Mouse (Mus musculus): ENCODE results near the gene Slc35f5. TPM values are rescaled to one million over a fixed set of nuclear protein-coding genes. Genes with fewer than 3 reads are reported as not detected.

The Slc35f5 gene
- polyA plus RNA-seq, 1 experiment, result 53.7 TPM

- no peak for TF ChIP-seq CTCF (IDR thresholded peaks at IDR 0.05; ENCODE audit: borderline replicate concordance, insufficient read depth, low read length)
- no peak for TF ChIP-seq POLR2A (IDR thresholded peaks at IDR 0.05; ENCODE audit: low read depth, low read length)
- Histone ChIP-seq H3K4me3 (ENCODE audit: insufficient read depth, low read length) (no peak overlapping the region), H3K4me1 (ENCODE audit: control insufficient read depth, insufficient read depth, low read length) (0 out of 2 replicates have a peak, but pooled peaks cover 5% of the 10 kb centered on the region), H3K27ac (ENCODE audit: insufficient read depth, low read length) (no peak overlapping the region)
Measured at GRCm38 (mm10) chr1:125568126-125568525, 7.7 kb downstream of the Slc35f5 start.

- H3K27ac ChIP-seq (ENCODE audit: insufficient read depth, low read length), result no peak overlapping the region
- no peak overlapping the region for H3K4me3 ChIP-seq (ENCODE audit: insufficient read depth, low read length)
- H3K4me1 ChIP-seq (ENCODE audit: control insufficient read depth, insufficient read depth, low read length), result no peaks in the 10 kb centered on the region
- TF ChIP-seq POLR2A (IDR thresholded peaks at IDR 0.05; ENCODE audit: low read depth, low read length), result no peak
- peak; percentile 43; the same call in 1 of the 2 replicates for TF ChIP-seq CTCF (IDR thresholded peaks at IDR 0.05; ENCODE audit: borderline replicate concordance, insufficient read depth, low read length)
Measured at GRCm38 (mm10) chr1:125574219-125574618, 13.8 kb downstream of the Slc35f5 start.

- H3K27ac ChIP-seq (ENCODE audit: insufficient read depth, low read length), result no peak overlapping the region
- H3K4me1 ChIP-seq (ENCODE audit: control insufficient read depth, insufficient read depth, low read length), result no peaks in the 10 kb centered on the region
- TF ChIP-seq CTCF (IDR thresholded peaks at IDR 0.05; ENCODE audit: borderline replicate concordance, insufficient read depth, low read length) (no peak), POLR2A (IDR thresholded peaks at IDR 0.05; ENCODE audit: low read depth, low read length) (no peak)
- no peak overlapping the region for H3K4me3 ChIP-seq (ENCODE audit: insufficient read depth, low read length)
Measured at GRCm38 (mm10) chr1:125575458-125576114, 15.2 kb downstream of the Slc35f5 start.

GRCm38 (mm10) chr1:125576965-125577364, 16.6 kb downstream of the Slc35f5 start:
- Histone ChIP-seq H3K4me3 (ENCODE audit: insufficient read depth, low read length) (no peak overlapping the region), H3K4me1 (ENCODE audit: control insufficient read depth, insufficient read depth, low read length) (no peaks in the 10 kb centered on the region), H3K27ac (ENCODE audit: insufficient read depth, low read length) (0 out of 2 replicates have a peak overlapping the region, but pooled peaks have one; percentile 7)
- TF ChIP-seq POLR2A (IDR thresholded peaks at IDR 0.05; ENCODE audit: low read depth, low read length), result no peak
- TF ChIP-seq CTCF (IDR thresholded peaks at IDR 0.05; ENCODE audit: borderline replicate concordance, insufficient read depth, low read length), result no peak

GRCm38 (mm10) chr1:125578091-125578490, 17.7 kb downstream of the Slc35f5 start:
- H3K27ac ChIP-seq (ENCODE audit: insufficient read depth, low read length), result no peak overlapping the region
- no peak overlapping the region for H3K4me3 ChIP-seq (ENCODE audit: insufficient read depth, low read length)
- no peak for TF ChIP-seq CTCF (IDR thresholded peaks at IDR 0.05; ENCODE audit: borderline replicate concordance, insufficient read depth, low read length)
- no peak for TF ChIP-seq POLR2A (IDR thresholded peaks at IDR 0.05; ENCODE audit: low read depth, low read length)
- H3K4me1 ChIP-seq (ENCODE audit: control insufficient read depth, insufficient read depth, low read length), result no peaks in the 10 kb centered on the region

GRCm38 (mm10) chr1:125581134-125581533, 20.7 kb downstream of the Slc35f5 start:
- Histone ChIP-seq H3K4me3 (ENCODE audit: insufficient read depth, low read length) (no peak overlapping the region), H3K4me1 (ENCODE audit: control insufficient read depth, insufficient read depth, low read length) (no peaks in the 10 kb centered on the region), H3K27ac (ENCODE audit: insufficient read depth, low read length) (no peak overlapping the region)
- no peak for TF ChIP-seq POLR2A (IDR thresholded peaks at IDR 0.05; ENCODE audit: low read depth, low read length)

- Histone ChIP-seq H3K4me1 (ENCODE audit: control insufficient read depth, insufficient read depth, low read length) (no peaks in the 10 kb centered on the region), H3K4me3 (ENCODE audit: insufficient read depth, low read length) (no peak overlapping the region), H3K27ac (ENCODE audit: insufficient read depth, low read length) (no peak overlapping the region)
- no peak for TF ChIP-seq POLR2A (IDR thresholded peaks at IDR 0.05; ENCODE audit: low read depth, low read length)
- no peak for TF ChIP-seq CTCF (IDR thresholded peaks at IDR 0.05; ENCODE audit: borderline replicate concordance, insufficient read depth, low read length)
Measured at GRCm38 (mm10) chr1:125603620-125604019, 43.2 kb downstream of the Slc35f5 start.

- Histone ChIP-seq H3K4me3 (ENCODE audit: insufficient read depth, low read length) (no peak overlapping the region), H3K4me1 (ENCODE audit: control insufficient read depth, insufficient read depth, low read length) (no peaks in the 10 kb centered on the region), H3K27ac (ENCODE audit: insufficient read depth, low read length) (no peak overlapping the region)
- TF ChIP-seq CTCF (IDR thresholded peaks at IDR 0.05; ENCODE audit: borderline replicate concordance, insufficient read depth, low read length) (peak; percentile 91), POLR2A (IDR thresholded peaks at IDR 0.05; ENCODE audit: low read depth, low read length) (no peak)
Measured at GRCm38 (mm10) chr1:125607087-125607803, 46.9 kb downstream of the Slc35f5 start.

GRCm38 (mm10) chr1:125624376-125625076, 64.1 kb downstream of the Slc35f5 start:
- Histone ChIP-seq H3K4me3 (ENCODE audit: insufficient read depth, low read length) (no peak overlapping the region), H3K4me1 (ENCODE audit: control insufficient read depth, insufficient read depth, low read length) (no peaks in the 10 kb centered on the region), H3K27ac (ENCODE audit: insufficient read depth, low read length) (no peak overlapping the region)
- TF ChIP-seq POLR2A (IDR thresholded peaks at IDR 0.05; ENCODE audit: low read depth, low read length), result no peak

Data from embryonic fibroblast, embryonic 13.5 days (primary cell).